Mouse (Mus musculus): ENCODE measurements around the gene Mmp28.

- no peak for TF ChIP-seq CTCF (IDR thresholded peaks at IDR 0.05; ENCODE audit: low read depth, low read length)
- TF ChIP-seq POLR2A (IDR thresholded peaks at IDR 0.05; ENCODE audit: borderline replicate concordance, low read depth, low read length), result no peak
Measured at GRCm38 (mm10) chr11:83448021-83448926, 14.6 kb downstream of the Mmp28 start.
